Mouse (Mus musculus) CH12.LX (cell line): Measurements from ENCODE around the gene Rab5if. TPM values are rescaled to one million over a fixed set of nuclear protein-coding genes. Genes with fewer than 3 reads are reported as not detected.
"Not testable (repeated sequence)": the region's sequence is repeated elsewhere in the genome, so short reads cannot be mapped to it uniquely, and the experiment has no call there.

Experiments used
- DNase-seq: peaks from one replicate; pipeline ENCODE4 v3.0.0-alpha.2; 2013; ENCODE audit errors: extremely low read depth
- H3K27ac ChIP-seq: 2 replicates; pipeline ENCODE4 v1.5.1; 2012; ENCODE audit warnings: low read depth, mild to moderate bottlenecking, control low read depth, moderate library complexity; ENCODE audit not compliant: insufficient read depth
- H3K27me3 ChIP-seq: replicated peaks from 2 replicates; pipeline ENCODE3; 2012; ENCODE audit warnings: inconsistent platforms
- H3K36me3 ChIP-seq, 2 experiments: replicated peaks in 1 of 2; 2 replicates each; pipeline versions ENCODE3 to v1.6.1; 2012; ENCODE audit warnings: inconsistent platforms in 1 of 2, low read length in 1 of 2, mild to moderate bottlenecking in 1 of 2, mixed read lengths in 1 of 2, moderate library complexity in 1 of 2; ENCODE audit not compliant: control insufficient read depth in 1 of 2, insufficient read depth in 1 of 2
- H3K4me1 ChIP-seq, 2 experiments: 2 replicates each; pipeline ENCODE4 v1.6.1; 2012; ENCODE audit warnings: inconsistent platforms in 1 of 2, moderate library complexity in 1 of 2; ENCODE audit not compliant: insufficient read depth in 2 of 2, control insufficient read depth in 1 of 2
- H3K4me2 ChIP-seq: 2 replicates; pipeline ENCODE4 v1.6.1; 2012; ENCODE audit warnings: low read depth, mild to moderate bottlenecking, control low read depth; ENCODE audit not compliant: poor library complexity, insufficient read depth, severe bottlenecking
- H3K4me3 ChIP-seq, 3 experiments: fragments of 150-350 bp in 1 of 3; sonication (generic) in 1 of 3; replicated peaks in 1 of 3; 2 replicates each; pipeline versions ENCODE3 to v1.5.1; 2011 to 2012; ENCODE audit warnings: low read depth in 2 of 3, low read length in 2 of 3, mild to moderate bottlenecking in 2 of 3, moderate library complexity in 2 of 3, control low read depth in 1 of 3, improper control_type of control experiment in 1 of 3, inconsistent platforms in 1 of 3, mixed read lengths in 1 of 3; ENCODE audit not compliant: poor library complexity in 1 of 3
- H3K79me2 ChIP-seq: replicated peaks from 2 replicates; pipeline ENCODE4 v1.6.1; 2012; ENCODE audit warnings: mild to moderate bottlenecking, moderate library complexity; ENCODE audit not compliant: control insufficient read depth, poor library complexity, insufficient read depth, severe bottlenecking; ENCODE audit errors: extremely low read depth
- H3K9ac ChIP-seq: 2 replicates; pipeline ENCODE4 v1.6.1; 2012; ENCODE audit warnings: low read depth, mild to moderate bottlenecking, control low read depth, moderate library complexity; ENCODE audit not compliant: insufficient read depth
- H3K9me3 ChIP-seq: replicated peaks from 2 replicates; pipeline ENCODE3; 2012; ENCODE audit warnings: low read length, inconsistent platforms, mixed read lengths
- CTCF ChIP-seq, 2 experiments: IDR thresholded peaks in 1 of 2; conservative IDR thresholded peaks in 1 of 2; 2 replicates each; pipeline ENCODE4 v1.5.1; 2011 to 2012; ENCODE audit warnings: low read depth in 2 of 2, low read length in 2 of 2, improper control_type of control experiment in 1 of 2, inconsistent platforms in 1 of 2, mild to moderate bottlenecking in 1 of 2, moderate library complexity in 1 of 2
- ETS1 ChIP-seq: conservative IDR thresholded peaks from 2 replicates; pipeline ENCODE4 v1.6.1; 2012; ENCODE audit warnings: low read depth, mild to moderate bottlenecking, inconsistent platforms, low read length, improper control_type of control experiment, moderate library complexity
- JUND ChIP-seq: conservative IDR thresholded peaks from 2 replicates; pipeline ENCODE4 v1.6.1; 2011; ENCODE audit warnings: low read depth, low read length, improper control_type of control experiment
- KAT2A ChIP-seq: IDR thresholded peaks from 2 replicates; pipeline ENCODE4 v1.6.1; 2012; ENCODE audit warnings: low read length, improper control_type of control experiment, inconsistent platforms; ENCODE audit not compliant: insufficient replicate concordance
- MAFK ChIP-seq: IDR thresholded peaks from 2 replicates; pipeline ENCODE4 v1.6.1; 2011; ENCODE audit warnings: low read length, improper control_type of control experiment; ENCODE audit not compliant: insufficient replicate concordance
- MAX ChIP-seq: IDR thresholded peaks from 2 replicates; pipeline ENCODE4 v1.6.1; 2011; ENCODE audit warnings: low read length, improper control_type of control experiment
- MYC ChIP-seq: IDR thresholded peaks from 2 replicates; pipeline ENCODE4 v1.6.1; 2011; ENCODE audit warnings: low read depth, mild to moderate bottlenecking, improper control_type of control experiment, low read length
- PAX5 ChIP-seq: IDR thresholded peaks from 2 replicates; pipeline ENCODE4 v1.6.1; 2012; ENCODE audit warnings: low read length, inconsistent platforms, mixed read lengths
- RAD21 ChIP-seq: IDR thresholded peaks from 2 replicates; pipeline ENCODE4 v1.6.1; 2011; ENCODE audit warnings: low read depth, mild to moderate bottlenecking, low read length, improper control_type of control experiment, moderate library complexity
- TBP ChIP-seq: conservative IDR thresholded peaks from 2 replicates; pipeline ENCODE4 v1.6.1; 2011; ENCODE audit warnings: low read depth, low read length, improper control_type of control experiment
- TCF12 ChIP-seq: IDR thresholded peaks from 2 replicates; pipeline ENCODE4 v1.6.1; 2014; ENCODE audit warnings: low read depth, mild to moderate bottlenecking, inconsistent platforms, low read length, improper control_type of control experiment
- UBTF ChIP-seq: IDR thresholded peaks from 2 replicates; pipeline ENCODE4 v1.6.1; 2012; ENCODE audit warnings: low read depth, mild to moderate bottlenecking, inconsistent platforms, low read length, improper control_type of control experiment, moderate library complexity
- dilution Hi-C: fragments of 300-500 bp; cut with MboI; formaldehyde crosslinking; loops from 2 replicates; pipeline ENCODE4 v1.14.3; 2020; ENCODE audit warnings: low sequenced_read_pairs; ENCODE audit not compliant: extremely low pct_unique_long_range_greater_than_20kb, extremely low pct_ligation_motif_present
- in situ Hi-C: fragments of 300-500 bp; cut with MboI; formaldehyde crosslinking; loops from 3 replicates; pipeline ENCODE4 v1.14.3; 2019; ENCODE audit warnings: low sequenced_read_pairs, low pct_ligation_motif_present, low pct_unique_long_range_greater_than_20kb, mixed read lengths
- polyA plus RNA-seq: library from polyadenylated mRNA; unstranded; fragments of >175 nt; gene quantifications from 2 replicates; pipeline ENCODE4 v1.2.1, GENCODE M21; 2012; ENCODE audit warnings: low read depth; ENCODE audit not compliant: insufficient read length
- total RNA-seq, 2 experiments: library from RNA; depleted of rRNA; stranded (reverse); fragments of 300-350 nt in 1 of 2; fragments of >200 nt in 1 of 2; gene quantifications; 2 replicates each; pipeline ENCODE4 v1.2.3; 2012 to 2014

Rab5if gene
- total and polyA plus RNA-seq, 3 experiments = 111 to 205 (median 186) TPM

GRCm38 (mm10) chr2:156885666-156886065 is 22.7 kb downstream of the Rab5if start:
- not testable (repeated sequence) for H3K79me2 ChIP-seq, H3K27ac ChIP-seq, H3K9ac ChIP-seq, H3K4me3 ChIP-seq
- H3K4me1 ChIP-seq = peaks cover 6 to 49% of the 10 kb centered on the region in 2 experiments
- TF ChIP-seq CTCF (conservative IDR thresholded peaks at IDR 0.05 in 1 of 2, IDR thresholded peaks at IDR 0.05 in 1 of 2; ENCODE audit: low read depth in 2 of 2, low read length in 2 of 2) = 0 out of 4 replicates have a peak, but pooled peaks of 1 of the 2 experiments have one; percentile 6
- TF ChIP-seq, all 38 proteins: peak for 1; not testable (repeated sequence) for 37
- dilution Hi-C loops, DNase-seq, H3K36me3 ChIP-seq, H3K4me2 ChIP-seq, H3K27me3 ChIP-seq, H3K9me3 ChIP-seq: not testable (repeated sequence)
- in situ Hi-C loops = loop anchor here (5.0 to 25.0 kb wide), 2 partner anchors 37 to 202 kb away; partner anchors contain the start of genes Soga1 and Tldc2

DNA sequence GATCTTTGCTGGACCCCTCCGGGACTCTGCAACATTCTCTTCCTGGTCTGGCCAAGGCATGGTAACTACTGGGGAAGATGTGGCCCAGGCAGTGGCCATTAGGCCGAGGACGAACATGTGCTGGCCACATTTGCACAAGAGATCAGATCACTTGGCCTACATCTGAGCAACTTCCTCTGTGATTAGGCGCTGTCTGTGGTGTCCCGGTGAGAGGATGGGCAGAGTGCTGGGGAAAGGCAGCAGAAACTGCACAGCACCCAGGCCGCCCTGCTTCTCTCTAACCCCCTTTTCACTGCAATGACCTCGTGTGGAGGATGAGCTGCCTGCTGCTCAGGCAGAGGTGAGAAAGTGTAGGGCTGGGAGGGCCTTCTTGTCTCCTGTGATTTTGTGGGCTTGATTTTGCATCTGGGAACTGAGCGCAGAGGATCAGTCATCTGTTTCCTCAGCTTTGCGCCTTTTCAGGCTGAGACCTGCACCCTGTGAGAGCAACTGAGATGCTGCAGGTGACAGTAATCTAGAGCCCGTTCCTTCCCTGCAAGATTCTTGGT is 23.2 kb downstream of the Rab5if start:
- in situ Hi-C loops = loop anchor here (5.0 to 25.0 kb wide), 2 partner anchors 36 to 201 kb away; partner anchors contain the start of genes Soga1 and Tldc2
- H3K27me3 ChIP-seq = no peaks in the 10 kb centered on the region
- no peaks in the 10 kb centered on the region for H3K79me2 ChIP-seq
- TF ChIP-seq KAT2A = no peak
- no peak for TF ChIP-seq RAD21
- TF ChIP-seq MAFK = no peak
- TF ChIP-seq JUND = no peak
- no peak for TF ChIP-seq PAX5
- no peak for TF ChIP-seq UBTF
- no peak for TF ChIP-seq MYC
- no peak overlapping the region for H3K9ac ChIP-seq
- no peak overlapping the region for H3K27ac ChIP-seq
- H3K36me3 ChIP-seq = no peaks in the 10 kb centered on the region
- H3K4me1 ChIP-seq = peaks cover 6 to 49% of the 10 kb centered on the region in 2 experiments
- DNase-seq = no peak
- no peak overlapping the region for H3K4me2 ChIP-seq
- dilution Hi-C loops = no loop called here
- H3K4me3 ChIP-seq = peak overlapping the region in 2 of 3 experiments; percentile 34 to 36
- no peaks in the 10 kb centered on the region for H3K9me3 ChIP-seq

DNA sequence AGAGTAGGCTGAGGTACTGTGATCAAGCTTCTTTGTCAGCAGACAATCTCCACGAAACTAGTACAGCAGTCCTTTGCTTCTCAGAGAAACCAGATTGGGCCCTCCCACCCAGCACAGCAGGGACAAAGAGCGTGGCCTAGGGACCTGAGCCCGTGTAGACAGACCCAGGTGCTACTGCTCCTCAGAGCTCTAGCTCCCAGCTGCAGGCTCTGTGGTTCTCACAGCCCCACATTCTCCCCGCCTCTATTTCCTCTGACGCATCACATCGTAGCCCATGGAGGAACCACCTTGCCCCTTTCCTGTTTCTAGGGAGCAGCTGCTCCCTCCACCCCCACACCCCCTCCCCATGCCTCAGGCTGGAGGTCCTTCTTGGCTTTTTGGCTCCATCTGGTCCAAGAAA is 24.1 kb downstream of the Rab5if start, which contains the start of gene Sla2:
TSS of gene Sla2 (minus strand) at position 176 of the 400 bp plus-strand sequence.
- peak; percentile 69 for DNase-seq
- H3K4me3 ChIP-seq = peak within 1 kb of the TSS in 2 of 3 experiments; percentile 34 to 36

More for the DNA sequence above, 24.1 kb downstream of the Rab5if start, which contains the start of gene Sla2:
- H3K79me2 ChIP-seq = no peaks in the 10 kb centered on the region
- no peak within 1 kb of the TSS for H3K27ac ChIP-seq
- no peaks in the 10 kb centered on the region for H3K9me3 ChIP-seq
- TF ChIP-seq MAX (no peak), TCF12 (peak; percentile 46; the same call in 1 of the 2 replicates), ETS1 (no peak), TBP (0 out of 2 replicates have a peak, but pooled peaks have one; percentile 32), MYC (no peak)
- TF ChIP-seq, all 38 proteins: peak for 2
- 0 out of 2 replicates have a peak within 1 kb of the TSS, but pooled peaks have one; percentile 11 for H3K4me2 ChIP-seq
- peaks cover 6 to 45% of the 10 kb centered on the region in 2 experiments for H3K4me1 ChIP-seq
- no peak within 1 kb of the TSS for H3K9ac ChIP-seq
- dilution Hi-C loops = no loop called here
- no peaks in the 10 kb centered on the region for H3K27me3 ChIP-seq
- no peaks in the 10 kb centered on the region for H3K36me3 ChIP-seq
- in situ Hi-C loops = loop anchor here (5.0 to 25.0 kb wide), 2 partner anchors 35 to 200 kb away; partner anchors contain the start of genes Soga1 and Tldc2
